Mouse (Mus musculus) neutrophil, adult 5-6 weeks (primary cell): Measurements from ENCODE around the gene Serpina1f. TPM values are rescaled to one million over a fixed set of nuclear protein-coding genes. Genes with fewer than 3 reads are reported as not detected.
"Not testable (repeated sequence)": the region's sequence is repeated elsewhere in the genome, so short reads cannot be mapped to it uniquely, and the experiment has no call there.

Source experiments
- ATAC-seq: fragments of 151-379, 151-347 bp; 2 replicates; pipeline ENCODE4 v1.8.0; 2017; ENCODE audit warnings: mild to moderate bottlenecking, moderate TSS enrichment; ENCODE audit not compliant: insufficient number of reproducible peaks, poor library complexity, low FRiP score, severe bottlenecking; ENCODE audit errors: extremely low read depth
- total RNA-seq: library from RNA; stranded (forward); fragments of 200-1000 nt; gene quantifications from 2 replicates; pipeline ENCODE4 v1.2.3, GENCODE M21; 2017

Gene Serpina1f
- not detected in 2 replicates for total RNA-seq

DNA sequence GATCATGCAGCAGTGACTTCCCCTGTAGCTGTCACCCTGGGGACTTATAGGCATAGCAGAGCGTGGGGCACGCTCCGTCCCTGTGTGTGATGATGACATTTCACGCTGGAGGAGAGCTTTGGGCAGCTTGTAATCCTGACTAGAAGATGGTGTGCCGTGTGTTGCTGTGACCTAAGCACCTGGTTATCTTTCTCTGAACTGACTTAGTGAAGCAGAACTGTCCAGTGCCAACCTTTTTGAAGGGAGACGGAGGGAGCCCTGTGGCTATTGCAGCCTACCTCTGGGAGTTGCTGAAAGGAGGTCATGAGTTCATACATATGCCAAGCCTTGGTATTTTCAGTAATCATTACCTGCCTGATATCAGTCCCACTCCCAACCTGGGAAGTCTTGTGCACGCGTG, at the start of gene Serpina1f:
TSS of gene Serpina1f (minus strand) at position 101 of the 400 bp plus-strand sequence.
- ATAC-seq: no peak

DNA sequence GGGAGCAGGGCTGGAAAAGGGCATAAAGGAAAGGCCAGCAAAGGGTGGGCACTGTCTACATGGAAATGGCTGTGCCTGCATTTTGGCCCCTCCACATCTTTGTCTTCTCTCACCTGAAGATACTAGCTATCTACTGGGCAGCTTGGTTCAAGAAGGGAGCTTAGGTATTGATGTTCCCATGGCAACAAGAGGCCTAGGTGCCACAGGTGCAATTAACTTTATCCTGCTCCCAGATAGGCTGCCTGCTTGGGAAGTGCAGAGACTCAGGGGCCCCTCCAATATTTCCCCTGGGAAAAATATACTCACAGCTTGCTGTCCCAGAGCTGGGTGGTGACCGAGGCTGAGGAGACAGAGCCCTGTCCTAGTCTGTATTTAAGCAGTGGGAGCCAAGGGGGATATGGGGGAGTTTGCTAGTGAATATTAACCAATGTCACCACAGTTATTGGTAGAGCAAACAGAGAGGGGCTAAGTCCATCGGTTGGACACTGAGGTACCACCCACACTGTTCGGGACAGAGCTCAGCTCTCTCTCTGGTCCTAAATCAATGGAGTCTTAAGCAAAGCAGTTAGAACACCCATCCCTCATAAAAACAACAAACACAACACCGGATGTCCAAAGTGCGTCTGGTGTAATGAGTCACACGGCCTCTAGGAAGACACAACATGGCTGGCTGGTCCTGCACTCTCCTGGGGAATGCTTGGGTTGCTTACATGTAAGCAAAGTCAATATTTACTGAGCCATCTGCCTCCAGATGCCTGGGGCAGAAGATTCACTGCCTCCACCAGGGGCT, 42.7 kb upstream of the Serpina1f start:
- ATAC-seq: not testable (repeated sequence)

DNA sequence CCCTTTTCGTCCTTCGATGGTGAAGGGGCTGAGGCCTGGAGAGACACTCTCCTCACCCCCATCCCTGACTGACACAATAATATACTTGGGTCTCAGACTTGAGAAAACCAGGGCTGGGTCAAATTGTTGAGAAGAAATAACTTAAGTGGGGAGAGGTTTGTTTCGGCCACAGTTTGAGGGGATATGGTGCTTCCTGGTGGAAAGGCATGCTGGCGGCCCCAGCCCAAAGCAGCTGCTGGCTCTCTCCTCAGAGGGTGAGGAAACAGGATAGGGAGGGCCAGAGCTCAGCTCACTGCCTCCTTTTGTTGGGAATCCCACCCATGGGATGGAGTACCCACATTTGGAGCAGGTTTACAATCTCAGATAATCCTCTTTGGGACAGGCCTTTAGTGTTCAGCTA, 40.2 kb upstream of the Serpina1f start:
- ATAC-seq: not testable (repeated sequence)

DNA sequence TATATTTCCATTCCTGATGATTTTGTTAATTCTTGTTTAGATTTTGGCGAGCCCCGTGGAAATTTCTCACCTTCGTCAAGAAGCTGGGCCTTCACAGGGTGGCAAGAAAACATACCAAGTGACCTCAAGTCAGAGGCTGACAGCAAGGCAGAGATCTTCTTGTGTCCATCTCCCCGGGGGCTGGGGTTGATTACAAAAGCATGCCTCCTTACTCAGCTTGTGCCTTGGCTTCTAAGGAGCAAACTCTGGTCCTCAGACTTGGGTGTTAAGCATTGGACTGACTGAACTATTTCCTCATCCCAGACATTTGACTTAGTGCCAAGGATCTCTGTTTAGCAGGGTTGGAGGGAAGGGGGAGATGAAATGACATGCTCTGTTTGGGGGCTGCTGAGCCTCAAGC, 39.8 kb upstream of the Serpina1f start:
- ATAC-seq: not testable (repeated sequence)

DNA sequence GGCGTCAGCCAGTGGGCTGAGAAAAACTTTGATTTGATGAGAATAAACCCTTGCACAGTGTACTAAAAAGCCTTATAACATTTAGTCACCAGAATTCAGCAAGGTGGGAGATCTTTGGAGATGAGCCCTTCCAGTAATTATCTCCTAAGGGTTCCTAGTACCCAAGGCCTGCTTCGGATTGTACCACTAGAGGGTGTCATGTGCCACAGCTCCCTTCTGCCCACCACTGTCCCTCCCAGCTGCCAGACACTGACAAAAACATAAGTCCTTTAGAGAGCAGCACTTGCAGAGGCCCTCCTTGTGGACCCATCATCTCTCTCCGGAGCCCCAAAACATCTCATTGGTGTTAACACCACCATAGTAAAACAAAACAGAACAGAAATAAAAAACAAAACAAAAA, 16.2 kb upstream of the Serpina1f start:
- no peak for ATAC-seq

DNA sequence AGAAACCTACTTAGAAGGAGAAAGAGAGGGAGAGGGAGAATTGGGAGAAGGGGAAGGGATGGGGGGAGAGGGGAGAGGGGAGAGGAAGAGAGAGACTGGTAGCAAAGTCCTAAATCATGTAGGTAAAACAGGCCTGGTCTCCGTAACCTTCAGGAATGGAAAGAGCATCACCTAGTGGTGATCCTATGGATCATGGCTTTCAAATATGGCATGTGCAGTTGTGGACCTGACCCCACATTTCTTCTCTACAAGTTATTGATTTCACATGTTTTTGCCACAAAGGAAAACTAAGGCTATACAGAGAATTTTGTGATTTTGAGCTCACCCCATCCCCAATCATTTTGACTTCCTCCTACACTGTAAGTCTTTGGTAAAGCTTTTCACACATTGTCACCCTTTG, 15.1 kb upstream of the Serpina1f start:
- ATAC-seq: no peak

DNA sequence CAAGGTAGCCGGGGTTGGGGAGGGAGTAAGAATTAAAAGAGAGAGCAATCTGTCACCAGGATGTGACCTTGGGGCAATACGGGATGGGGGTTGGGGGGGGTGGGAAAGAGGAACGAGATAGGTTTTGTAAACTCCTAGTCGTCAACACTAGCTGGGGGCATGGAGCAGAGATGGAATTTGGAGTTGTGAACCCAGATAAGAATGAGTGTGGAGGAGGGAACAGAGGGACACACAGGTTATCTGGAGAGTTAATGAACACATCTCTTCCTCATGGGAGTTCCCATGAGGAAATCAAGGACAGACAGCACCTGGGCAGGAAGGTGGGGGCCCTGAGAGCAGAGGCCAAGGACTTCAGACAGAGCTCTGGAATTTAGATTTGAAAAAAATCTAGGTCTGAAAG, 10.8 kb upstream of the Serpina1f start:
- no peak for ATAC-seq

DNA sequence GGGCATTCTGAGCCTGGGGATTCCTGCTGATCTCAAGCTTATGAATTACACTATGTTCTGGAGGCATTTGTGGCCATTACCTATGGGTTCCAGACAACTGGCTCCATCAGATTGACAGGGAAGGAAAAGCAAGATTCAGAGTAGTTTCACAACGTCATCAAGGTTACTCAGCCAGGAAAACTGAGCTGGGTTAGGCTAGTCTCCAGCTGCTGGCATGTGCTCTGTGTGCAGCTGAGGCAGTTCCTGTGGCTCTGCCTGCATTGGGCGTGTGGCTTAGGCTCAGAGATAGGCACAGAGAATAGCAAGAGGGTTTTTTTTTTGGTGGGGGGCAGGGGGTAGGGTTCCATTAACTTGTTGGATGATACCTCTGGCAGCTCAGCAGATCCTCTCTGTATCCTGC, 10.2 kb upstream of the Serpina1f start:
- ATAC-seq: no peak

DNA sequence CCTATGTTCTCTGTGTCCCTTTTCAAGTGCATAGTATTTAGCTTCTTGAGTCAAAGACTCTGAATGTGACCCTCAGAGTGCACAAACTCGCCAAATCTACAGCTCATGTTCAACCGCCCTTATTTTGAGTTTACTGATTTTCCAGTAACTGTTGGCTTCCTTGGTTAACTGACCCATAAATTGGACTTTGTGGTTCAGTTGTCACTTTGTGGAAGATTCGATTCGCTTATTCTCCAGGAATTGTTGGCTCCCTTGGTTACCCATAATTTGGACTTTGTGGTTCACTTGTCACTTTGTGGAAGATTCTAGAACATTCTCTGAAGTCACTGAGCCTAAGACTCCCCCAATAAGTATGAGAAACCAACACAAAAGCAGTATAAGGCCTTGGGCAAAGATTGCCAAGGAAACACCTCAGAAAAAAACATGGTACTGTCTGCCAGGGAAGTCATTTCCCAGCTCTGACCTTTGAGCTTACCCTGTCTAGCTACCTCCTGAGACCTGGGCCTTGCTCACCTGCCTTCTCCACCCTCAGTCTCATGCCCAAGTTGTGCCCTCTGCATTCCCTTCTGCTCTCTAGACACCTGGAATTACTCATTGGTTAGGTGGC, 4.9 kb upstream of the Serpina1f start:
- no peak for ATAC-seq

DNA sequence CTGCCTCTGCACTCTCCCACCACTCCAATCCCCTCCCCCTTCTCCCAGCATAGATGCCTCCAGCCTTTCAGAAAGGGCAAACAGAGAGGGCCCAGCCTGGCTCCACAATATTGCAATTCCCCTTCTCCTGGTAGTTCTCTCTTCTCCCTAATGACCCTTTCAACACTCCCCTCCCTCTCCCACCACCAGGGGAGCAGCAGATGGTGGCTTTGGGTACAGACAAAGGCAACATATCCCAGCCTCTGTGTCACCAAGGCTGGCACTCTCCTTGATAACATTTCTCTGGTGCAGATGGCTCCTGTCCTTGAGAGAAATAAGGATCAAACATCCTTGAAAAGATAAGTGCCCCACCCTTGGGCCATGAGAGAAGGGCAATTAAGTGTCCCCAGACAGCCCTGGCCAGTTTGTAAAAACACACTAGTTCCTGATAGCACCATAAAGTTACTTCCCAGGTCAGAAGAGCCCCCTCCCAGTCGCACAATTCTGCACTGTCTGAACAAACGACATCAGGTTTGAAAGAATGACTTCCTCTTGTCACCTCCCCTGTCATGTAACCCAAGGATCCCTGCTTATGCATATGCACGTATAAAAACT, 7.0 kb downstream of the Serpina1f start:
- no peak for ATAC-seq

DNA sequence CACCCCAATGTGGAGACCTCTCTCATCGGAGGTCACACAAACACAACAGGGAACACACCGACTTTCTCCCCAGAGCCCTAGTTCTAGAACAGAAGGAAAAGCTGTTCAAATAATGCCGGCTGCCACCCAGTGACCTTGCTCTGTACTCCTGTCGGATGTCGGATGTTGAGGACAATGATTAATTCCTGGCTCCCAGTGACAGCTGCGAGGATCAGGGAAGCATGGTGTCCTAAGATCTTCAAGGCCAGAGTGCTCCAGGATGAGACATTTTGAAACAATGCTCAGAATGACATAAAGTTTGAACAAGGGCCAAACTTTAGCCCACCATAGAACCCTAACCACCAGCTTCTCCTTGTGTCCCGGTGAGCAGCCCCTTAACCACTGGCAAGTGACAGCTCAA, 8.3 kb downstream of the Serpina1f start:
- no peak for ATAC-seq

DNA sequence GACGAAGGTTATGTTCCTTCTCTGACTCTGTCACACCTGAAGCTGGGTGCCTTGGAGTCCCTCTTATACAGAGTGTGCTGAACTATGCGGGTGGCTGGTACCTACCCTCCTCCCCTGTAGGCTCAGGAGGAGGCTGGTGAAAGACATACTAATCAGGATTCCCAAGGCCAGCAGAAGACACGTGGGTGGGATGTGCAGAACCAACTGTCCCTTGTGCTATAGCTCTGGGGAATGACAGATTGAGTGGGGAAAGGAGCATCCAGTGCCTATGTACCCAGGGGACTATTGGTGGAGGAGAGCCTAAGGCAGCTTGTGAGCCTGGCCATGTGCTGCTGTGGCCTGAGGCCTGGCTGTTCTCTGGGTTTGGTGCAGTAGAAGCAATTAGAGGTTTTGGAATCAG, 9.3 kb downstream of the Serpina1f start:
- ATAC-seq: no peak

DNA sequence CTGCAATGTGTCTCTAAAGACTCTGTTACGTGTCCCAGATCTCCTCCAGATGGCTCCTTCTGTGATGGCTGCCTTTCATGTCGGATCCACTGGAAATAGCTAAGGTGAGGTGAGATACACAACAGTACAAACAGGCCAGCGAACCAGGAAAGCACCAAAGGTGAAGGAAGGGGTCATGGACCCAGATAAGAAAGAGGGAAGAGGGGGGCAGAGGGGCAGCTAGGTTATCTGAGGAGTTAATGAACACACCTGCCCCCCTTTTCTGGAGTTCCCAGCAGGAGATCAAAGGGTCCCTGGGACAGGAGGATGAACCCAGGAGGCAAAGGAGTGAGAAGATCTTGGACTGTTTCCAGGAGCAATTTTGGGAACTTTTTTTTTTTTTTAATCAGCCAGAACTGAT, 9.9 kb downstream of the Serpina1f start:
- ATAC-seq: no peak

DNA sequence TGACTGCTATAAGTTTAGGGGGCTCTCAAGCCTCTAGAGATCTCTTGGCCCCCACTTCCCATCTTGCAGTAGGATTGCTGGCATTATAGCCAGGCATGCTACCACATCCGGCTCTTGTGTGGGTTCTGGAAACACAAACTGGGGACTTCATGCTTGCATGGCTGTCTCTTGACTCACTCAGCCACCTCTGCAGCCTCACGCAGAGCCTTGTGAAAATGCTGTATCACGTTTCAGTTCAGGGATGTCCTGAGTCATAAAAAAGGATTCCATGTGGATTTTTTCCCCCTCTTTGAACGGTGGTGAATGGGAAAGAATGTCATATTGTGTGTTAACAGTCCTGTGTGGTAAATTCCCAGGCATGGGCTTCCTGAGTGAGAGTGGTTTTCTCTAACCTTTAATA, 11.6 kb downstream of the Serpina1f start:
- no peak for ATAC-seq

DNA sequence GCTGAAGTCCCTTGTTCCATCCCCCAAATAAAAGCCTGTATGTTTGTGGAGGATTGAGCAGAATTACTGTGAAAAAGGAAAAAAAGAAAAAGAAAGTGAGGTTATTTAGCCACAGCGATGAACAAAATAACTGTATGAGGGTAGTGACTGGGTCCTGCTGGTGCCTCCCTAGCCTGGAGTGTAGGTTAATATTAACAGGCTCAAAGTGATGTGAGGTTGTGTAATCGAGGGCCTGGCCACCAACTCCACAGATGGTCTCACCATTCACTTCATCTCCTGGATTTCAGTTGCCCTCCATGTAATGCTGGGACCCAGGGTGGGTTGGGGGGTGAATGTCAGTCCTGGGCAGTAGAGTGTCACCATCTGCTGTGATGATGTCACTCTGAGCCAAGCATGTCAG, 13.6 kb downstream of the Serpina1f start:
- ATAC-seq: no peak

DNA sequence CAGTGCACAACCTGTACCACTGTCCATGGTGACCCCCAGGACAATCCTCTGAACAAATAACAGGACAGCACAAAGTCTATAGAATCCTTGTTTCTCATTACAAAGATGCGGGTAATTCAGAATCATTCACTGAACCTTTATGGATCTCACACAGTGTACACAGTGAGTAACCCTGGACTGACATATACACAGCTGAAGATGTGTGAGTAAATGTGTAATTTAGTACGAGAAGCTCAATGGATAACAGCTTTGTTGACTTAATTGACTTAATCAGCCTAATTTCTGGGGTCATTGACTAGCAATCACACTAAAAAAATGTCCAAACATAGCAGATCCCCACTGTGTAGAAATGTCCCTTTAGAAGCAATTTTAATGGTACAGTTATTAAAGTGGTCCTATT, 14.2 kb downstream of the Serpina1f start:
- ATAC-seq: no peak

DNA sequence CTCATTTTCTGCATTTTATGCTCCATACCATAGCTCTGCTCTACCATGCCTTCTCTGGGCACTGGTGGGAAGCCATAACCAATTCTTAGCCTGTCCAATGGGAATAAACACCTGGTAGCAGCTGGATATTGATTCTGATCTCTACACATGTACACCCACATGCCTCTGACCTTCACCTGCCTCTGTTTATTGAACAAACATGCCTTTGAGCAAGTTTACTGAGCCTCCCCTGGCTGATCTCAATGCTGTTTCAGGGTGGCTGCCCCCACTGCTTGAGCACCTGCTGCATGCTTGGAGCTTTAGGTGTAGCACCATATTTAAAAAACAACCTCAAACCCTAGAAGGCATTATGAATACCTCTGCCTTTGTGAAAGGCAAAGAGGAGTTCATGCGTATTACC, 15.5 kb downstream of the Serpina1f start:
- ATAC-seq: not testable (repeated sequence)

DNA sequence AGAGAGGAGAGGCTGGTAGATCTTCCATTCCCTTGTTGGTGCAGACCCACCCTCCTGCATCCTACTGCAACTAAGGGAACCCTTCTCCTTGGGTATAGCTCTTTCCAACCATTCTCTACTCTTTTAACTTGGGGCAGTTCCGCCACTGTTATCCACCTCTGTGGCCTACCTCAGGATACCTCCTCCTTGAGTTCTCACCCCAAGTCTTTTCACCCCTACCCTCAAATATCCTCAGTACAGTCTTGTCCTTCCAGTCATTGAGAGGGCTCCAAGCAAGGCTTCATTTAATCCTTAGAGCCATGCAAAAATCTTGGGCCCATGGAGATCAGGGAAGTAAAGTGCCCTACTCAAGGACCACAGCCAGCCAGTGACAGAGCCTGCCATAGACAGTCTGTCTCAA, 19.3 kb downstream of the Serpina1f start, which contains the start of gene Serpina16:
TSS of gene Serpina16 (minus strand) at position 101 of the 400 bp plus-strand sequence.
- no peak for ATAC-seq

DNA sequence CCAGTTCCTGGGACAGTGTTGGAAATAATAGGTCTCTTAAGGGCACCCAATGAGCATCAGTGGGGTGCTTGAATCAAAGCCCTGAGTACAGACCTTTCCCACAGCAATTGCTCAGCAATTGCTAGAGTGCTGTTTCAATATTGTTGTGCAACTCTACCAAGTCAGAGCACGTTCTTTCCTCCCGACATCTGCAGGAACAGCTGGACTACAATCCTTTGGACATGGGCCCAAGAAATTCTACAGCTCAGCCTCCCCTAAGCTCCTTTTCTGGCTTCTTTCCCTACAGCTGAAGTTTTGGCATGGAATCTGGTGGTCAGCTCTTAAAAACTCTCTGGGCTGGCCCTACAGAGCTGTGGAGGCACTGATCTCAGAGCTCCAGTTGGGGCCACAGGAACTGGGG, 22.1 kb downstream of the Serpina1f start:
- no peak for ATAC-seq

DNA sequence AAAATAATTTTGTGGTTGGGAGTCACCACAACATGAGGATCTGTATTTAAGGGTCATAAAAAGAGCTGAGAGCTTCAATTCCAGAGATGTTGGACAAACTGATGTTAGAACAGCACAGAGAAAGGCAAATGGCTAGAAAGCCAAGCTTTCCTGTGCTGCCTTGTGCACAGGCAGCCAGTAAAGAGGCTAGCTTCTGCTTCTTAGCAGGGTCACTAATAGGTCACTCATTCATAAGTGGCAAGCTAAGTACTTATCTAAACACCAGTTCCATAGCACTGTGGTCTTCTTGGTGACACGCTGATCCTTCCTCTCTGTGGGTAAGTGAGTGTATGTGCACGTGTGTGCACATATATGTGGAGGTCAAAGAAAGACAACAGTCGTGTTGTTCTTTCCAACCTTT, 23.8 kb downstream of the Serpina1f start:
- ATAC-seq: no peak
